Mouse (Mus musculus): Measurements from ENCODE around the gene Rab13. TPM values are rescaled to one million over a fixed set of nuclear protein-coding genes. Genes with fewer than 3 reads are reported as not detected.

Gene Rab13
- polyA plus RNA-seq, 1 experiment from 2014 or later, result 12.3 TPM

DNA sequence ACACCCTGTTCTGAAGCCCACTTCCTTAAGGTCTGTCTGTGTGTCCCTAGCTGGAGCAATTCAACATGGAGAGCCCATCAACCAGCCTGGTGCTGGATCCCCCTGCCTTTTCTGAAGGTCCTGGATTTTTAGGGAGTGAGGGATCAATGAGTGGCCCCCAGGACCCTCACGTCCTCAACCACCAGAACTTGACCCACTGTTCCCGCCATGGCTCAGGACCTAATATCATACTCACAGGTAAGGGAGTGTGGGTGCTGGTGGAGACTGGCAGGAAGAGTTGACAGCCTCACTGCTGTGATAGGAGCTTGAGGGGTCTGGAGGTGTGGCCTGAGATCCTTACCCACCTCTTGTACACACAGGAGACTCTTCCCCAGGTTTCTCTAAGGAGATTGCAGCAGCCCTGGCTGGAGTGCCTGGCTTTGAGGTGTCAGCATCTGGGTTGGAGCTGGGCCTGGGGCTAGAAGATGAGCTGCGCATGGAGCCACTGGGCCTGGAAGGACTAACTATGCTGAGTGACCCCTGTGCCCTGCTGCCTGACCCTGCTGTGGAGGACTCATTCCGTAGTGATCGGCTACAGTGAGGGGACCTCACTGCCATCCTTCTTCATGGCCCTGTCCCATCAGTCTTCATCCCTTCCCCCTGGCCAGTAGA, 49.8 kb downstream of the Rab13 start:
- no peak overlapping the region for H3K4me3 ChIP-seq (ENCODE audit: low read depth, low read length)
- H3K36me3 ChIP-seq (ENCODE audit: control insufficient read depth, insufficient read depth, low read length), result peaks cover 21% of the 10 kb centered on the region
- no peaks in the 10 kb centered on the region for H3K27me3 ChIP-seq (ENCODE audit: control insufficient read depth, insufficient read depth, low read length)
- H3K4me1 ChIP-seq (ENCODE audit: control insufficient read depth, insufficient read depth, low read length), result peaks cover 7% of the 10 kb centered on the region
- H3K9ac ChIP-seq (ENCODE audit: low read length), result no peak overlapping the region
- no peak overlapping the region for H3K27ac ChIP-seq (ENCODE audit: low read depth, low read length)
- WGBS, result 90% methylated on average over 5 of the region's 5 CpGs
- H3K9me3 ChIP-seq (ENCODE audit: control insufficient read depth, low read length), result no peaks in the 10 kb centered on the region
- ATAC-seq (ENCODE audit: insufficient read depth, low FRiP score, low TSS enrichment) (no peak), DNase-seq (ENCODE audit: low spot score) (no peak)
- no peak overlapping the region for H3K4me2 ChIP-seq (ENCODE audit: low read depth)

DNA sequence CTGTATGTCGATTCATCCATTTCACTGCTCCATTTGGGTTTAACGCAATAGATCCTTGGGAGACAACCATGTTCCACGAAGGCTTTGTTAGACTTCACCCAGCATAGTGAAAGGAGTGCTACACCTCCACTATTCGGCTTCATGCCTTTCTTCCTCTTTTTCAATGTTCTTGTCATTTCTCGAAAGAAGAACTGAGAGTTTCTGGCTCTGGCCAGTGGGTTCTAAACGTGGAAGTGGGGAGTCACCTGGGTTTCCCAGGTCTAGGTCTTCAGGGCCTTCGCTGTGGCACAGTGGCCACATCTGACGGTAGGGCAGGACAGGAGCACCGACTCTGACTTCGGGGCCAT, 51.2 kb downstream of the Rab13 start:
- H3K36me3 ChIP-seq (ENCODE audit: control insufficient read depth, insufficient read depth, low read length), result peaks cover 15% of the 10 kb centered on the region
- peak overlapping the region; percentile 10; the same call in 1 of the 2 replicates for H3K9ac ChIP-seq (ENCODE audit: low read length)
- H3K4me3 ChIP-seq (ENCODE audit: low read depth, low read length), result peak overlapping the region; percentile 87
- ATAC-seq (ENCODE audit: insufficient read depth, low FRiP score, low TSS enrichment) (no peak), DNase-seq (ENCODE audit: low spot score) (no peak)
- H3K27ac ChIP-seq (ENCODE audit: low read depth, low read length), result peak overlapping the region; percentile 92; the same call in 1 of the 2 replicates
- H3K9me3 ChIP-seq (ENCODE audit: control insufficient read depth, low read length), result no peaks in the 10 kb centered on the region
- WGBS, result 38% methylated on average over 10 of the region's 10 CpGs
- no peaks in the 10 kb centered on the region for H3K27me3 ChIP-seq (ENCODE audit: control insufficient read depth, insufficient read depth, low read length)
- H3K4me2 ChIP-seq (ENCODE audit: low read depth), result peak overlapping the region; percentile 89; the same call in 1 of the 2 replicates
- H3K4me1 ChIP-seq (ENCODE audit: control insufficient read depth, insufficient read depth, low read length), result peaks cover 7% of the 10 kb centered on the region

DNA sequence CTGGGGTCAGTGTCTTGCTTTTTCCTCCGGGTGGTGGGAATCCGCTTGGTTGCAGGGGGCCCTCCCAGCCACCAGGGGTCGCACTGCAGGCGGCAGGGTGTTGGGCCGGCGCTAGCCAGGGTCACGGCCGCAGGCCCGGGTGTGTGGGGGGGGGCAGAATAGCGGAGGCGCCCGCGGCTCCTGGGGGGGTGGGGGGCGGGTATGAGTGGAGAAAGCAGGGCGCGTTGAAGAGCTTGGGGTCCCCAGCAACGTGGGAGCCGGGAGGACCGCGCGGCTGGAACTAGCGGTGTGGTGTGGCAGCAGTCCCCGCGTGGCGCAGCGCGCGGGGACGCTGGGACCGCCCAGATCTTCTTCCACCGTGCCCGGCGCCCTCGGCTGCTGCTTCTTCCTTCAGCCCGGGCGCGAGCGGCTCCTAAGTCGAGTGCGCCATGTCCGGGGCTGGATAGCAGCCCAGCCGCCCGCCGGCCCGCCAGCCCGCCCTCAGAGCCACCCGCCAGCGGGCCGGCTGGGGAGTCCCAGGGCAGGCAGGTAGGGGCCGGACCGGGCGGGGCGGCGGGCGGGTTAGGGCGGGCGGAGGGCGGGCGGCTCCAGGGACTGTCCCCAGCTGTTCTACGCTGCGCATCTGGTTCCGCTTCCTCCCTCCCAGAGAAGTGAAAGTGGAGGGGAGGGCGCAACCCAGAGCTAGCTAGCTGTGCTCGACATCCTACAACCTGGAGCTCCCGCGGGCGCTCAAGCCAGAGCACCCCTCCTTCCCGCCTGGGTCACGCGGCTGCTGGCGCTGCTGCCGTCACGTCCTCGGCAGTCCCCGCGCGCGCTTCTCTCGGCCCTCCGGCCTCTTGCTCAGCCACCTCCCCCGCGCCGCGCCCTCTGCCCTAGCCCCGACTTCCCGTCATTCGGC, 51.8 kb downstream of the Rab13 start, which contains the start of gene Dennd4b:
Dennd4b (plus strand) TSS at position 152 of the 898 bp plus-strand sequence.
- peaks cover 7% of the 10 kb centered on the region for H3K4me1 ChIP-seq (ENCODE audit: control insufficient read depth, insufficient read depth, low read length)
- peak; percentile 87 for DNase-seq (ENCODE audit: low spot score)
- WGBS, result under 1% methylated on average over 43 of the region's 87 CpGs
- peaks cover 13% of the 10 kb centered on the region for H3K36me3 ChIP-seq (ENCODE audit: control insufficient read depth, insufficient read depth, low read length)
- peak within 1 kb of the TSS; percentile 92 for H3K27ac ChIP-seq (ENCODE audit: low read depth, low read length)
- H3K9ac ChIP-seq (ENCODE audit: low read length), result peak within 1 kb of the TSS; percentile 95
- H3K9me3 ChIP-seq (ENCODE audit: control insufficient read depth, low read length), result no peaks in the 10 kb centered on the region
- ATAC-seq (ENCODE audit: insufficient read depth, low FRiP score, low TSS enrichment), result peak; percentile 81
- H3K4me2 ChIP-seq (ENCODE audit: low read depth), result peak within 1 kb of the TSS; percentile 89
- no peaks in the 10 kb centered on the region for H3K27me3 ChIP-seq (ENCODE audit: control insufficient read depth, insufficient read depth, low read length)
- H3K4me3 ChIP-seq (ENCODE audit: low read depth, low read length), result peak within 1 kb of the TSS; percentile 87

DNA sequence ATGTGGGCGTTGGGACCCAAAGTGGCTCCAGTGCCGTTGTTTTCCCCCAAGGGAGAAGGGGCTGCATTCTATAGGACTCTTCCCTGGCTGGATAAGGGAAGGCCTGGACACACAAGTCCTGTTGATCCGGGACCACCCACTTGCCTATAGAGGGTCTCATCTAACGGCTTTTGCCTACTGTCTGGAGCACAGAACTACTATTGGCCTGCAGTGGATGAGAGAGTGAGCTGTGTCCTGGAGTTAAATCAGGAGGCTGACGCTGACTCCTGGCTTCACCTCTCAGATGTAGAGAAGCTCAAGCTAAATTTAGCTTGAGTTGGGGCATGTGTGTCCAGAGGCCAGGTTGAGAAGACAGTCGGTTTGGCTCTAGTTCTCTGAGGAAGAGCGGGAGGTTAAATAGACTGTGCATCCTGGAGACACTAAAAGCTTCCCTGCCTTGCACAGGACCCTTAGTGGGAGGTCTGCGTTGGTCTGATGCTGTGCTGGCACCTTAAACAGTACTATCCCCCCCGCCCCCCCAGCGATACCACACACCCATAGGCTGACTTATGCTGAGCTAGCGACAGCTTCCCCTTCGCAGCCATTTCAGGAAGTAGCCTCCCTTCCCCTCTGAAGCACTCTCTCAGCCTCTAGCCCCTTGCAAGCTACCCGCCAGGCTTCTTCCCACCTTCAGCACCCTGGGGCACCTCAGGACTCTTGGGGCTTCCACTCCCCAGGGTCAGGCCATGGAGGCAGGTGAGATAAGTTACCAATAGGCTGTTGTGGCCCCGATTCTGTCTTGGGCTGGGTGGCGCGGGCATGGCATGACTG, 52.6 kb downstream of the Rab13 start:
- Histone ChIP-seq H3K4me2 (ENCODE audit: low read depth) (peak overlapping the region; percentile 89), H3K27me3 (ENCODE audit: control insufficient read depth, insufficient read depth, low read length) (no peaks in the 10 kb centered on the region), H3K27ac (ENCODE audit: low read depth, low read length) (peak overlapping the region; percentile 92), H3K9me3 (ENCODE audit: control insufficient read depth, low read length) (no peaks in the 10 kb centered on the region), H3K36me3 (ENCODE audit: control insufficient read depth, insufficient read depth, low read length) (peaks cover 10% of the 10 kb centered on the region), H3K9ac (ENCODE audit: low read length) (peak overlapping the region; percentile 95), H3K4me3 (ENCODE audit: low read depth, low read length) (peak overlapping the region; percentile 87), H3K4me1 (ENCODE audit: control insufficient read depth, insufficient read depth, low read length) (peaks cover 7% of the 10 kb centered on the region)
- no peak for DNase-seq (ENCODE audit: low spot score)
- ATAC-seq (ENCODE audit: insufficient read depth, low FRiP score, low TSS enrichment), result no peak; the same call in 1 of the 2 replicates
- whole genome bisulfite sequencing, result 26% methylated on average over 16 of the region's 16 CpGs

DNA sequence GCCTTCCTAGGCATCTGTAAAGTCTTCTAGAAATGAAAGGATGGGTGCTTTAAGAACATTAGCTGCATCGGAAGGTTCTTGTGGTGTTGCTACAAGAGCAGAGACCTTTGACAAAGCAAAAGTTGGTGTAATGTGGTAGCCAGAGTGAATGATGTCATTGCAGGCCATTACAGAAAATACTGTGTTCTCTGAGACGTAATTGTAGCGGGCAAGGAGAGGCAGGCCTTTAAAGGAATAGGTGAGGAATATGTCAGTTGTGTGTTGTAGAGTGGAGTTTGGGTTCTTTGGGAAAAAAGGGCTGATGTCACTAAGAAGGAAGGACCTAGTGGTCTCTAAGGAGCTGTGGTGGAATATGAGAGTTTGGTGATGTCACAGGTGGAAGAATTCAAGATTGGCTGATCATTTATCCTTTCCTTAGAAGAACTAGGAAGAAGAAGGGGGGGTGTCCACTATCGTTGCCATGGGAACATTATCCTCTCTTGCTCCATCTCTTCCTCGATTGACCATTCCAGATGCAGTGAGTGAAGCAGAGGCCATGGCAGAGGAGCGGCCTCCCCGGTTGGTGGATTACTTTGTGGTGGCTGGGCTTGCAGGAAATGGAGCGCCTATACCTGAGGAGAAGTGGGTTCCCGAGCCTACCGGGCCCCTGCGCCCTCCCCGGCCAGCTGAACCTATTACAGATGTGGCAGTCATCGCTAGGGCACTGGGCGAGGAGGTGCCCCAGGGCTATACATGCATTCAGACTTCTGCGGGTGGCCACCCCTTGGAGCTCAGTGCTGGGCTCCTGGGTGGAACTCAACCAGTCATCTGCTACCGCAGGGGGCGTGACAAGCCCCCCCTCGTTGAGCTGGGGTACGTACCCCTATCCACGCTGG, 53.6 kb downstream of the Rab13 start:
- H3K9ac ChIP-seq (ENCODE audit: low read length), result no peak overlapping the region
- H3K9me3 ChIP-seq (ENCODE audit: control insufficient read depth, low read length), result no peaks in the 10 kb centered on the region
- 92% methylated on average over 20 of the region's 20 CpGs for WGBS
- no peak for DNase-seq (ENCODE audit: low spot score)
- H3K36me3 ChIP-seq (ENCODE audit: control insufficient read depth, insufficient read depth, low read length), result peaks cover 10% of the 10 kb centered on the region
- peaks cover 7% of the 10 kb centered on the region for H3K4me1 ChIP-seq (ENCODE audit: control insufficient read depth, insufficient read depth, low read length)
- no peak overlapping the region for H3K4me3 ChIP-seq (ENCODE audit: low read depth, low read length)
- peak overlapping the region; percentile 6; the same call in 1 of the 2 replicates for H3K4me2 ChIP-seq (ENCODE audit: low read depth)
- H3K27me3 ChIP-seq (ENCODE audit: control insufficient read depth, insufficient read depth, low read length), result no peaks in the 10 kb centered on the region
- ATAC-seq (ENCODE audit: insufficient read depth, low FRiP score, low TSS enrichment), result no peak
- H3K27ac ChIP-seq (ENCODE audit: low read depth, low read length), result no peak overlapping the region

DNA sequence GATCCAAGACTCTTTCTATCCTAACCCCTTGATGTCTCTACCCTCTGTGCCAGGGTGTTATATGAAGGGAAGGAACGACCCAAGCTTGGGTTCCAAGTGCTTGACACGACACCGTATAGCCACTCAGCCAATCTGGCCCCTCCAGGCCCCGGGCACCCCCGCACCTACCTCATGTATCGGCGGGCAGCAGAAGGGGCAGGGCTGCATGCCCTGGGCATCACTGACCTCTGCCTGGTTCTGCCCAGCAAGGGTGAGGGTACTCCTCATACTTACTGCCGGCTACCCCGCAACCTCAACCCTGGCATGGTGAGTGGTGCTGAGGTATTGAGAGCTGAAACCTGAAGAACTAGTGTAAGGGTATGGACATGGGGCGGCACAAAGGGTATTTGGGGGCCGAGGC, 54.7 kb downstream of the Rab13 start:
- Histone ChIP-seq H3K4me2 (ENCODE audit: low read depth) (no peak overlapping the region), H3K9ac (ENCODE audit: low read length) (no peak overlapping the region), H3K36me3 (ENCODE audit: control insufficient read depth, insufficient read depth, low read length) (peaks cover 8% of the 10 kb centered on the region), H3K27ac (ENCODE audit: low read depth, low read length) (no peak overlapping the region), H3K4me1 (ENCODE audit: control insufficient read depth, insufficient read depth, low read length) (peaks cover 7% of the 10 kb centered on the region), H3K9me3 (ENCODE audit: control insufficient read depth, low read length) (no peaks in the 10 kb centered on the region), H3K27me3 (ENCODE audit: control insufficient read depth, insufficient read depth, low read length) (no peaks in the 10 kb centered on the region), H3K4me3 (ENCODE audit: low read depth, low read length) (no peak overlapping the region)
- 90% methylated on average over 11 of the region's 11 CpGs for WGBS
- DNase-seq (ENCODE audit: low spot score) (no peak), ATAC-seq (ENCODE audit: insufficient read depth, low FRiP score, low TSS enrichment) (no peak)

DNA sequence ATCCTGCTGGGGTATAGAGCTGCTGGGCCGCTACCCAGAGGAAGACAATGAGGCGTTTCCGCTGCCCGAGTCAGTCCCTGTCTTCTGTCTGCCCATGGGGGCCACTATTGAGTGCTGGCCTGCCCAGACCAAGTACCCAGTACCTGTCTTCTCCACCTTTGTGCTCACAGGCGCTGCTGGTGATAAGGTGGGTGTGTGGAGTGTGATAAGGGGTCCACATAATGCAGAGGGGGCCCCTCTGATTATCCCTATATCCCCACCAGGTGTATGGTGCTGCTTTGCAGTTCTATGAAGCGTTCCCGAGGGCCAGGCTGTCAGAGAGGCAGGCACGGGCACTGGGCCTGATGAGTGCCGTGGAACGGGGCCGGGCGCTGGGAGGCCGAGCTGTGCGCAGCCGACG, 55.5 kb downstream of the Rab13 start:
- DNase-seq (ENCODE audit: low spot score) (no peak), ATAC-seq (ENCODE audit: insufficient read depth, low FRiP score, low TSS enrichment) (no peak)
- peaks cover 4% of the 10 kb centered on the region for H3K36me3 ChIP-seq (ENCODE audit: control insufficient read depth, insufficient read depth, low read length)
- no peak overlapping the region for H3K4me3 ChIP-seq (ENCODE audit: low read depth, low read length)
- no peak overlapping the region for H3K9ac ChIP-seq (ENCODE audit: low read length)
- H3K4me2 ChIP-seq (ENCODE audit: low read depth), result no peak overlapping the region
- H3K9me3 ChIP-seq (ENCODE audit: control insufficient read depth, low read length), result no peaks in the 10 kb centered on the region
- peaks cover 7% of the 10 kb centered on the region for H3K4me1 ChIP-seq (ENCODE audit: control insufficient read depth, insufficient read depth, low read length)
- WGBS, result 88% methylated on average over 16 of the region's 16 CpGs
- no peak overlapping the region for H3K27ac ChIP-seq (ENCODE audit: low read depth, low read length)
- H3K27me3 ChIP-seq (ENCODE audit: control insufficient read depth, insufficient read depth, low read length), result no peaks in the 10 kb centered on the region

DNA sequence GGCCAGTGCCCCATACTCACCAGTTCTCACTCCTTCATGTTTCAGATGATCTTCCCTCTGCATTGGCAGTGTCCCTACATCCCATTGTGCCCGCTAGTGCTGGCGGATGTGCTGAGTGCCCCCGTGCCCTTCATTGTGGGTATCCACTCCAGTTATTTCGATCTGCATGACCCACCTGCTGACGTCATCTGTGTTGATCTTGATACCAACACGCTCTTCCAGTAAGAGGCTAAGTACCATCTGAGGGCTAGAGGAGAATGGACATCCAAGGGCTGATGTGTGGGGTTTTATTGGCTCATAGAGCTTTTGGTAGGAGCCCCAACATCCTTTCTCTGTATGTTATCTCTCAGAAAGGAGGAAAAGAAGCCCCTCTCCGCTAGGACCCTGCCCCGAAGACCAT, 57.3 kb downstream of the Rab13 start:
- Histone ChIP-seq H3K4me3 (ENCODE audit: low read depth, low read length) (no peak overlapping the region), H3K36me3 (ENCODE audit: control insufficient read depth, insufficient read depth, low read length) (peaks cover 4% of the 10 kb centered on the region), H3K27me3 (ENCODE audit: control insufficient read depth, insufficient read depth, low read length) (no peaks in the 10 kb centered on the region), H3K4me2 (ENCODE audit: low read depth) (no peak overlapping the region), H3K4me1 (ENCODE audit: control insufficient read depth, insufficient read depth, low read length) (peaks cover 7% of the 10 kb centered on the region), H3K9me3 (ENCODE audit: control insufficient read depth, low read length) (no peaks in the 10 kb centered on the region), H3K27ac (ENCODE audit: low read depth, low read length) (no peak overlapping the region), H3K9ac (ENCODE audit: low read length) (no peak overlapping the region)
- ATAC-seq (ENCODE audit: insufficient read depth, low FRiP score, low TSS enrichment) (no peak), DNase-seq (ENCODE audit: low spot score) (no peak)
- WGBS, result 92% methylated on average over 8 of the region's 8 CpGs

Data from neural tube, embryonic 11.5 days (tissue).